Mouse (Mus musculus) neural tube, embryonic 11.5 days (tissue): ENCODE results near the gene Smug1. TPM values are rescaled to one million over a fixed set of nuclear protein-coding genes. Genes with fewer than 3 reads are reported as not detected.
A peak's percentile ranks its signal among the peaks of the same experiment; 100 is the strongest.

Experiments
- ATAC-seq: fragments of 200-750 bp; cut with Nextera tagmentation; 2 replicates; pipeline ENCODE4 v1.8.0; 2017; ENCODE audit warnings: moderate number of reproducible peaks, mild to moderate bottlenecking, moderate TSS enrichment, moderate library complexity; ENCODE audit not compliant: insufficient read depth, low FRiP score, low TSS enrichment
- DNase-seq: peaks from one replicate; pipeline ENCODE4 v3.0.0-alpha.2; 2015; ENCODE audit warnings: low spot score
- H3K27ac ChIP-seq: fragments of 300-500 bp; sonication (generic); 2 replicates; pipeline ENCODE4 v1.5.1; 2014; ENCODE audit warnings: low read depth, mild to moderate bottlenecking, low read length
- H3K27me3 ChIP-seq: fragments of 300-500 bp; sonication (generic); 2 replicates; pipeline ENCODE4 v1.6.1; 2014; ENCODE audit warnings: mild to moderate bottlenecking, low read length, mixed read lengths; ENCODE audit not compliant: control insufficient read depth, insufficient read depth
- H3K36me3 ChIP-seq: fragments of 300-500 bp; sonication (generic); 2 replicates; pipeline ENCODE4 v1.6.1; 2014; ENCODE audit warnings: mild to moderate bottlenecking, low read length, moderate library complexity, mixed read lengths; ENCODE audit not compliant: control insufficient read depth, insufficient read depth
- H3K4me1 ChIP-seq: fragments of 300-500 bp; sonication (generic); 2 replicates; pipeline ENCODE4 v1.6.1; 2014; ENCODE audit warnings: low read length, mixed read lengths; ENCODE audit not compliant: control insufficient read depth, insufficient read depth
- H3K4me2 ChIP-seq: fragments of 300-500 bp; sonication (generic); 2 replicates; pipeline ENCODE4 v1.6.1; 2014; ENCODE audit warnings: low read depth, mild to moderate bottlenecking, moderate library complexity
- H3K4me3 ChIP-seq: fragments of 300-500 bp; sonication (generic); 2 replicates; pipeline ENCODE4 v1.5.1; 2014; ENCODE audit warnings: low read depth, low read length
- H3K9ac ChIP-seq: fragments of 300-500 bp; sonication (generic); 2 replicates; pipeline ENCODE4 v1.6.1; 2014; ENCODE audit warnings: mild to moderate bottlenecking, low read length
- H3K9me3 ChIP-seq: fragments of 300-500 bp; sonication (generic); 2 replicates; pipeline ENCODE4 v1.6.1; 2016; ENCODE audit warnings: low read length; ENCODE audit not compliant: control insufficient read depth
- WGBS: fragments of 180-500 bp; shearing (Covaris S2); extraction: QIAGEN DNeasy Blood & Tissue Kit; methylation state at CpG from one replicate; pipeline ENCODE4 v1.1.7; 2014; 5-methylcytosine and 5-hydroxymethylcytosine counted together
- polyA plus RNA-seq: library from polyadenylated mRNA; unstranded; fragments of >200 nt; fragmentation: Nextera tagmentation; extraction: Ambion mirVana; gene quantifications from 2 replicates; pipeline ENCODE4 v1.2.1, GENCODE M21; 2014

Smug1 gene
- polyA plus RNA-seq, 1 experiment from 2014 or later = 65.4 TPM

GRCm38 (mm10) chr15:103182166-103182790 is 15.4 kb upstream of the Smug1 start:
- H3K9ac ChIP-seq = 0 out of 2 replicates have a peak overlapping the region, but pooled peaks have one; percentile 4
- under 1% methylated on average over 39 of the region's 48 CpGs for WGBS
- peaks cover 17% of the 10 kb centered on the region for H3K4me1 ChIP-seq
- no peaks in the 10 kb centered on the region for H3K9me3 ChIP-seq
- no peaks in the 10 kb centered on the region for H3K36me3 ChIP-seq
- ATAC-seq (0 out of 2 replicates have a peak, but pooled peaks have one; percentile 5), DNase-seq (peak; percentile 89)
- no peaks in the 10 kb centered on the region for H3K27me3 ChIP-seq
- no peak overlapping the region for H3K27ac ChIP-seq
- H3K4me3 ChIP-seq = peak overlapping the region; percentile 28
- peak overlapping the region; percentile 40 for H3K4me2 ChIP-seq

GRCm38 (mm10) chr15:103180406-103180805 is 13.5 kb upstream of the Smug1 start:
- ATAC-seq = no peak
- H3K27ac ChIP-seq = no peak overlapping the region
- no peak overlapping the region for H3K4me3 ChIP-seq
- H3K9ac ChIP-seq = no peak overlapping the region
- peaks cover 22% of the 10 kb centered on the region for H3K4me1 ChIP-seq
- no peak for DNase-seq
- H3K27me3 ChIP-seq = no peaks in the 10 kb centered on the region
- H3K4me2 ChIP-seq = no peak overlapping the region
- H3K9me3 ChIP-seq = no peaks in the 10 kb centered on the region
- no peaks in the 10 kb centered on the region for H3K36me3 ChIP-seq

GRCm38 (mm10) chr15:103178767-103179166 is 11.9 kb upstream of the Smug1 start:
- H3K27me3 ChIP-seq = 0 out of 2 replicates have a peak, but pooled peaks cover 3% of the 10 kb centered on the region
- no peak overlapping the region for H3K4me3 ChIP-seq
- peaks cover 22% of the 10 kb centered on the region for H3K4me1 ChIP-seq
- H3K9ac ChIP-seq = no peak overlapping the region
- no peak overlapping the region for H3K27ac ChIP-seq
- no peaks in the 10 kb centered on the region for H3K9me3 ChIP-seq
- ATAC-seq = no peak
- no peak overlapping the region for H3K4me2 ChIP-seq
- 60% methylated on average over 1 of the region's 1 CpGs for WGBS
- H3K36me3 ChIP-seq = no peaks in the 10 kb centered on the region
- DNase-seq = no peak

GRCm38 (mm10) chr15:103178137-103178536 is 11.2 kb upstream of the Smug1 start:
- no peak overlapping the region for H3K9ac ChIP-seq
- H3K4me1 ChIP-seq = peaks cover 22% of the 10 kb centered on the region
- 0 out of 2 replicates have a peak, but pooled peaks cover 3% of the 10 kb centered on the region for H3K27me3 ChIP-seq
- H3K4me3 ChIP-seq = no peak overlapping the region
- no peak for ATAC-seq
- H3K36me3 ChIP-seq = no peaks in the 10 kb centered on the region
- DNase-seq = peak; percentile 73
- no peak overlapping the region for H3K27ac ChIP-seq
- 7% methylated on average over 12 of the region's 12 CpGs for WGBS
- peak overlapping the region; percentile 22 for H3K4me2 ChIP-seq
- no peaks in the 10 kb centered on the region for H3K9me3 ChIP-seq

GRCm38 (mm10) chr15:103177611-103178041 is 10.7 kb upstream of the Smug1 start:
- H3K4me1 ChIP-seq = peaks cover 24% of the 10 kb centered on the region
- peak overlapping the region; percentile 66 for H3K27ac ChIP-seq
- WGBS = 2% methylated on average over 11 of the region's 12 CpGs
- DNase-seq (no peak), ATAC-seq (peak; percentile 33; the same call in 1 of the 2 replicates)
- peak overlapping the region; percentile 7; the same call in 1 of the 2 replicates for H3K9ac ChIP-seq
- no peaks in the 10 kb centered on the region for H3K36me3 ChIP-seq
- 0 out of 2 replicates have a peak, but pooled peaks cover 3% of the 10 kb centered on the region for H3K27me3 ChIP-seq
- no peaks in the 10 kb centered on the region for H3K9me3 ChIP-seq
- H3K4me3 ChIP-seq = peak overlapping the region; percentile 6; the same call in 1 of the 2 replicates
- peak overlapping the region; percentile 22 for H3K4me2 ChIP-seq

GRCm38 (mm10) chr15:103176874-103177421 is 10.1 kb upstream of the Smug1 start:
- Histone ChIP-seq H3K27ac (no peak overlapping the region), H3K9me3 (no peaks in the 10 kb centered on the region), H3K4me3 (peak overlapping the region; percentile 6; the same call in 1 of the 2 replicates), H3K27me3 (0 out of 2 replicates have a peak, but pooled peaks cover 3% of the 10 kb centered on the region), H3K4me1 (peaks cover 30% of the 10 kb centered on the region), H3K36me3 (no peaks in the 10 kb centered on the region), H3K4me2 (peak overlapping the region; percentile 22), H3K9ac (0 out of 2 replicates have a peak overlapping the region, but pooled peaks have one; percentile 7)
- DNase-seq = peak; percentile 91
- ATAC-seq = peak; percentile 60
- under 1% methylated on average over 18 of the region's 18 CpGs for WGBS

- Histone ChIP-seq H3K4me1 (peaks cover 62% of the 10 kb centered on the region), H3K9ac (peak overlapping the region; percentile 27), H3K27ac (0 out of 2 replicates have a peak overlapping the region, but pooled peaks have one; percentile 8), H3K4me3 (no peak overlapping the region), H3K27me3 (0 out of 2 replicates have a peak, but pooled peaks cover 3% of the 10 kb centered on the region), H3K4me2 (no peak overlapping the region), H3K9me3 (no peaks in the 10 kb centered on the region), H3K36me3 (no peaks in the 10 kb centered on the region)
- ATAC-seq (no peak), DNase-seq (no peak)
- WGBS = 79% methylated on average over 5 of the region's 5 CpGs
These were observed 6.4 kb upstream of the Smug1 start for GRCm38 (mm10) chr15:103173251-103173650.

- Histone ChIP-seq H3K27ac (peak overlapping the region; percentile 98), H3K27me3 (0 out of 2 replicates have a peak, but pooled peaks cover 3% of the 10 kb centered on the region), H3K9me3 (no peaks in the 10 kb centered on the region), H3K9ac (peak overlapping the region; percentile 39), H3K4me1 (peaks cover 64% of the 10 kb centered on the region), H3K4me3 (0 out of 2 replicates have a peak overlapping the region, but pooled peaks have one; percentile 0), H3K36me3 (no peaks in the 10 kb centered on the region), H3K4me2 (peak overlapping the region; percentile 74)
- DNase-seq (peak; percentile 87), ATAC-seq (no peak)
- 4% methylated on average over 10 of the region's 10 CpGs for WGBS
These were observed 5.6 kb upstream of the Smug1 start for GRCm38 (mm10) chr15:103172537-103172936.
